Mouse (Mus musculus) kidney, embryonic 14.5 days (tissue): ENCODE results near the gene AC129217.1. TPM values are rescaled to one million over a fixed set of nuclear protein-coding genes. Genes with fewer than 3 reads are reported as not detected.

Experiments
- ATAC-seq: fragments of 200-750 bp; cut with Nextera tagmentation; 2 replicates; pipeline ENCODE4 v1.8.0; 2017; ENCODE audit warnings: moderate number of reproducible peaks, mild to moderate bottlenecking, moderate TSS enrichment, moderate library complexity; ENCODE audit not compliant: low FRiP score, low TSS enrichment
- H3K27ac ChIP-seq: fragments of 300-500 bp; sonication (generic); 2 replicates; pipeline ENCODE4 v1.5.1; 2014; ENCODE audit warnings: low read depth, mild to moderate bottlenecking, low read length, moderate library complexity, mixed read lengths
- H3K27me3 ChIP-seq: fragments of 300-500 bp; sonication (generic); 2 replicates; pipeline ENCODE4 v1.6.1; 2014; ENCODE audit warnings: mild to moderate bottlenecking, low read length; ENCODE audit not compliant: control insufficient read depth, insufficient read depth
- H3K36me3 ChIP-seq: fragments of 300-500 bp; sonication (generic); 2 replicates; pipeline ENCODE4 v1.6.1; 2014; ENCODE audit warnings: low read length, mixed read lengths; ENCODE audit not compliant: control insufficient read depth, insufficient read depth
- H3K4me1 ChIP-seq: fragments of 300-500 bp; sonication (generic); 2 replicates; pipeline ENCODE4 v1.6.1; 2014; ENCODE audit warnings: low read length, mixed read lengths; ENCODE audit not compliant: control insufficient read depth, insufficient read depth
- H3K4me2 ChIP-seq: fragments of 300-500 bp; sonication (generic); replicated peaks from 2 replicates; pipeline ENCODE4 v1.6.1; 2014; ENCODE audit warnings: low read depth, mild to moderate bottlenecking, low read length
- H3K4me3 ChIP-seq: fragments of 300-500 bp; sonication (generic); 2 replicates; pipeline ENCODE4 v1.5.1; 2014; ENCODE audit warnings: mild to moderate bottlenecking, low read length
- H3K9ac ChIP-seq: fragments of 300-500 bp; sonication (generic); 2 replicates; pipeline ENCODE4 v1.6.1; 2014; ENCODE audit warnings: low read depth, mild to moderate bottlenecking, low read length, moderate library complexity
- H3K9me3 ChIP-seq: fragments of 300-500 bp; sonication (generic); 2 replicates; pipeline ENCODE4 v1.6.1; 2016; ENCODE audit warnings: low read length; ENCODE audit not compliant: control insufficient read depth
- WGBS: fragments of 180-500 bp; shearing (Covaris S2); extraction: QIAGEN DNeasy Blood & Tissue Kit; methylation state at CpG from one replicate; pipeline ENCODE4 v1.1.7; 2014; 5-methylcytosine and 5-hydroxymethylcytosine counted together
- polyA plus RNA-seq: library from polyadenylated mRNA; unstranded; fragments of >200 nt; fragmentation: Nextera tagmentation; extraction: Ambion mirVana; gene quantifications from 2 replicates; pipeline ENCODE4 v1.2.1, GENCODE M21; 2014

AC129217.1 gene
- not detected in 2 replicates for polyA plus RNA-seq

GRCm38 (mm10) chr19:8829660-8830059 is at the start of gene AC129217.1:
TSS of gene AC129217.1 (plus strand) at chr19:8829773.
- Histone ChIP-seq H3K4me3 (no peak within 1 kb of the TSS), H3K9ac (no peak within 1 kb of the TSS), H3K27ac (no peak within 1 kb of the TSS), H3K4me1 (no peaks in the 10 kb centered on the region), H3K36me3 (peaks cover 99% of the 10 kb centered on the region), H3K27me3 (no peaks in the 10 kb centered on the region), H3K9me3 (no peaks in the 10 kb centered on the region), H3K4me2 (no peak within 1 kb of the TSS)
- WGBS, result 92% methylated on average over 8 of the region's 8 CpGs
- ATAC-seq, result no peak

DNA sequence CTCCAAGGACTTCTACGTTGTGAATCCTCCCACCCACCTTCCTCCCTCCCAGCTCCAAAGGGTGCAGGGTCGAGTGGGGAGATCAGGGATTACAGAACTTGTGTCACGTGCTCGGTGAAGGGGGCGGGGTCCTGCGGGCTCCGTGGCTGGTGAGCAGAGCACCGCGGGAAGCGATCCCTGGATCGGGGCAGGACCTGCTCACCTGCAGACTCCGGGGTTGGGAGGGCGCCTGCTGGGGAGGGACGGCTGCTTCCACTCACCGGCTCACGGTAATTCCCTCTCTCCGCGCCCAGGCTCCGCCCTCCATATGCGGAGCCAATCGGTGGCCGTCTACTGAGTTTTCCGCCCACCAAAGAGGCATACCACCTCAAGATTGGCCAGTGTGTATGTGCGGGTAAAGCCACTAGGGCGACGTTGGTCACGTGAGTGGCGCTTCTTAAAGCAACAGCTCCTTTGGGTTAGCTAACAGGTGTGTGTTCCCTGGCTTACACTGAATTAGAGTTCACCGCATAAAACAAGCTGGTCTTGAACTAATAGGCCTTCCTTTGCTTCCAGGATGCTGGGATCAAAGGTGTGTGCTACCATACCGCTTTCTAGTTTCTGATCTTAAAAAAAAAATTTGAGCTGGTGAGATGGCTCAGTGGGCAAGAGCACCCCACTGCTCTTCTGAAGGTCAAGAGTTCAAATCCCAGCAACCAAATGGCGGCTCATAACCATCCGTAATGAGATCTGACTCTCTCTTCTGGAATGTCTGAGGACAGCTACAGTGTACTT is 43.4 kb upstream of the AC129217.1 start, which contains the start of gene Taf6l:
TSS of gene Taf6l (minus strand) at position 410 of the 774 bp plus-strand sequence.
- H3K4me3 ChIP-seq, result peak within 1 kb of the TSS; percentile 76
- 0 out of 2 replicates have a peak, but pooled peaks cover 6% of the 10 kb centered on the region for H3K4me1 ChIP-seq
- H3K36me3 ChIP-seq, result peaks cover 29% of the 10 kb centered on the region
- peak within 1 kb of the TSS; percentile 85 for H3K27ac ChIP-seq
- WGBS, result 1% methylated on average over 32 of the region's 32 CpGs
- no peaks in the 10 kb centered on the region for H3K9me3 ChIP-seq
- no peaks in the 10 kb centered on the region for H3K27me3 ChIP-seq
- peak; percentile 99 for ATAC-seq
- peak within 1 kb of the TSS; percentile 78 for H3K9ac ChIP-seq
- H3K4me2 ChIP-seq, result peak within 1 kb of the TSS; percentile 72

DNA sequence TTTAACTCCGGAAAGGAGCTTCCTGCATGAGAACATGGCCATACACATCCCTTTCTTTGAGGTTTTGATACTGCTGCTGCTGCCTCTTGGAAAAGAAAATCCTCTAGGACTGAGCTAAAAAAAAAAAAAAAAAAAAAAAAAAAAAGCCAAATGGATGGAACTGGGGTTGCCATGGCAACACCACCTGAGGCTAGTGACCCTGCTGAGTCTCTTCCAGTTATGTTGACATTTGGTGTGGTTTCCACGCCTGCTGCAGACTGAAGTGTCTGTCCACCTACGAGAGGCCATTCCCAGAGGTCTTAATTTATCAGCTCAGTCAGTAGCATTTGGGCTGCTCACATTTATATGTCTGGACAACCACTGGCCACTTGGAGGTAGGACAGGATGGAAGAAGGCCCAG is 41.1 kb upstream of the AC129217.1 start:
- Histone ChIP-seq H3K9me3 (no peaks in the 10 kb centered on the region), H3K4me3 (no peak overlapping the region), H3K27ac (no peak overlapping the region), H3K4me2 (no peak overlapping the region), H3K4me1 (0 out of 2 replicates have a peak, but pooled peaks cover 6% of the 10 kb centered on the region), H3K27me3 (no peaks in the 10 kb centered on the region), H3K36me3 (peaks cover 18% of the 10 kb centered on the region), H3K9ac (no peak overlapping the region)
- no peak for ATAC-seq
- WGBS, result 29% methylated on average over 3 of the region's 3 CpGs

DNA sequence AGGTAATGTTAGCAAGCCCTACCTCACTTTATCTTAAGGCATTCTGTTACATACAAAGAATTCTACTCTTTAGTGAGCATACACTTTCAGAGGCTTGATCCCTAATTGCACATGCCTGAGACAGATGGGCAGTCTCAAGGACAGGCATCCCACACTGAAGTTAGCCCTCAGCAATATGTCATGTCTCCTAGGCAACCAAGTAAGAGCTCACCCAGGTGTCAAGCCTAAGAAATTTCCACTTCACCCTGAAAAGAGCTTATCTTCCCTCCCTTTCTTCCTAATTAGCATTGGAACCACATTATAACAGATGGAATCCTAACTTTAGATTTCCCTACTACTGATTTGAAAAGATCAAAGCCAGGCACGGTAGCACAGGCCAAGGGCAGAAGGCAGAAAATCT is 40.4 kb upstream of the AC129217.1 start:
- Histone ChIP-seq H3K4me3 (no peak overlapping the region), H3K27ac (no peak overlapping the region), H3K27me3 (no peaks in the 10 kb centered on the region), H3K9ac (no peak overlapping the region), H3K9me3 (no peaks in the 10 kb centered on the region), H3K4me2 (no peak overlapping the region), H3K4me1 (0 out of 2 replicates have a peak, but pooled peaks cover 6% of the 10 kb centered on the region), H3K36me3 (peaks cover 19% of the 10 kb centered on the region)
- 38% methylated on average over 1 of the region's 1 CpGs for WGBS
- no peak for ATAC-seq

GRCm38 (mm10) chr19:8790171-8790570 is 39.4 kb upstream of the AC129217.1 start:
- Histone ChIP-seq H3K27me3 (no peaks in the 10 kb centered on the region), H3K4me3 (no peak overlapping the region), H3K27ac (no peak overlapping the region), H3K9ac (no peak overlapping the region), H3K36me3 (peaks cover 29% of the 10 kb centered on the region), H3K4me2 (no peak overlapping the region), H3K4me1 (0 out of 2 replicates have a peak, but pooled peaks cover 5% of the 10 kb centered on the region), H3K9me3 (no peaks in the 10 kb centered on the region)
- ATAC-seq, result no peak
- 76% methylated on average over 7 of the region's 7 CpGs for WGBS

DNA sequence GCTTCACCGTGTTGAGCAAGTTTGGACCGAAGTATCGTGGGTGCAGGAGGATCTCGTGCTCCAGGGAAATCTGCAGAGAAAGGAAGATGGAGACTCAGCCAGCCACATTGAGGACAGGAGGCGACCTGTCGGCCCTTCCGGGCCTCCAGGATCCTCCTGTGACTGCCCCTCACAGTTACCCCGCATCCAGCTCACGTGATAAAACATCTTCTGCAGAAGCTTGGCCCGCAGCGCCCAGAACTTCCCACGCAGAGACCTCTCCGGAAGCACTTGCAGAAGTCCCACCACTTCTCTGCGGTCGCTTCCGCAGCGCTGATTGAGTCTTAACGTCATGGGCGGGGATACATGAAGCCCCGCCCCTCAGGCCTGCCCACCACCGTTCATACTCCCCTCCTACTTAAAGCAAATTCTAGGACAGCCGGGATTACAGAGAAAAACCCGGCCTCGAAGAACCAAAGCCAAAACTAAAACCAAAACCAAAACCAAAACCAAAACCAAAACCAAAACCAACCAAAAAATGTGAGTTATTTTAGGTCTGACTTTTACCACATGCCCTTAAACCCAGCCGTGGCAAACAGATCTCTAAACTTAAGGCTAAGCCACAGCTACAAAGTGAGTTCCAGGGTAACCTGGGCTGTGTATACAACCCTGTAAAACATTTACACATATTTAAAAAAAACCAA is 31.2 kb upstream of the AC129217.1 start, which contains the start of gene Polr2g:
TSS of gene Polr2g (minus strand) at position 314 of the 683 bp plus-strand sequence.
- H3K9me3 ChIP-seq, result no peaks in the 10 kb centered on the region
- H3K27me3 ChIP-seq, result no peaks in the 10 kb centered on the region
- ATAC-seq, result peak; percentile 77
- peak within 1 kb of the TSS; percentile 75 for H3K4me2 ChIP-seq
- peak within 1 kb of the TSS; percentile 87 for H3K9ac ChIP-seq
- H3K4me3 ChIP-seq, result peak within 1 kb of the TSS; percentile 82
- H3K27ac ChIP-seq, result peak within 1 kb of the TSS; percentile 57; the same call in 1 of the 2 replicates
- 1% methylated on average over 25 of the region's 25 CpGs for WGBS
- H3K4me1 ChIP-seq, result peaks cover 18% of the 10 kb centered on the region; the same call in 1 of the 2 replicates
- H3K36me3 ChIP-seq, result peaks cover 24% of the 10 kb centered on the region

GRCm38 (mm10) chr19:8798947-8799315 is 30.6 kb upstream of the AC129217.1 start:
- Histone ChIP-seq H3K4me2 (peak overlapping the region; percentile 75), H3K9me3 (no peaks in the 10 kb centered on the region), H3K36me3 (peaks cover 23% of the 10 kb centered on the region), H3K4me1 (peaks cover 20% of the 10 kb centered on the region; the same call in 1 of the 2 replicates), H3K27me3 (no peaks in the 10 kb centered on the region), H3K4me3 (peak overlapping the region; percentile 82), H3K9ac (peak overlapping the region; percentile 87; the same call in 1 of the 2 replicates), H3K27ac (no peak overlapping the region)
- no peak for ATAC-seq

GRCm38 (mm10) chr19:8802130-8802821 is 27.3 kb upstream of the AC129217.1 start, which contains the start of gene Zbtb3:
TSS of gene Zbtb3 (plus strand) at chr19:8802555.
- Histone ChIP-seq H3K9me3 (no peaks in the 10 kb centered on the region), H3K27me3 (no peaks in the 10 kb centered on the region), H3K4me1 (peaks cover 20% of the 10 kb centered on the region; the same call in 1 of the 2 replicates), H3K9ac (peak within 1 kb of the TSS; percentile 47; the same call in 1 of the 2 replicates), H3K4me3 (peak within 1 kb of the TSS; percentile 61), H3K4me2 (peak within 1 kb of the TSS; percentile 56), H3K36me3 (peaks cover 28% of the 10 kb centered on the region), H3K27ac (peak within 1 kb of the TSS; percentile 85)
- whole genome bisulfite sequencing, result under 1% methylated on average over 30 of the region's 30 CpGs
- ATAC-seq, result peak; percentile 97
